Mouse (Mus musculus) ES-E14 (cell line): ENCODE data around the gene Fam20b.

Experiments used
- CHD2 ChIP-seq: IDR thresholded peaks from 2 replicates; pipeline ENCODE4 v1.6.1; 2014; ENCODE audit warnings: mild to moderate bottlenecking, low read depth, low read length, inconsistent platforms
- HCFC1 ChIP-seq: IDR thresholded peaks from 2 replicates; pipeline ENCODE4 v1.6.1; 2012; ENCODE audit warnings: low read length, inconsistent platforms, borderline replicate concordance; ENCODE audit not compliant: insufficient read depth
- MAFK ChIP-seq: IDR thresholded peaks from 2 replicates; pipeline ENCODE4 v1.6.1; 2014; ENCODE audit warnings: mild to moderate bottlenecking, low read depth, low read length, inconsistent platforms; ENCODE audit not compliant: insufficient read depth
- ZC3H11A ChIP-seq: IDR thresholded peaks from 2 replicates; pipeline ENCODE4 v1.6.1; 2012; ENCODE audit warnings: low read depth, mild to moderate bottlenecking, inconsistent platforms, low read length, borderline replicate concordance
- ZNF384 ChIP-seq: IDR thresholded peaks from 2 replicates; pipeline ENCODE4 v1.6.1; 2012; ENCODE audit warnings: low read depth, low read length, inconsistent platforms

DNA sequence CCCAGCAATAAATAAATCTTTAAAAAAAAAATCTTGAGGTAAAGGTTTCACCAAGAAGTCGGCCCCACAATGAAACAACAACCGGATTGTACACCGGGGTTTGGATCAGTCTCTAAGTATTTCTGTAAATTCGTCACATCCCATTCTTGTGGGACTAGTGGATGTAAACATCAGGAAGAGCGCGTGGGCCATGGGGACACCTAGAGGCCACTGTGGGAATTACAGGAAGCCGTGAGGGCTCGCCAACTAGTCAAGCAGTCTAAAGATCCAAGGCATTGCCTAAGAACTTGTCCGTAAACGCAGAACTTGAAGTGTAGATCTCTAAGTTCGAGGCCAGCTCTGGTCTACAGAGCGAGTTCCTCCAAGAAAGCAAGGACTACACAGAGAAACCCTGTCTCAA lies 42.7 kb downstream of the Fam20b start:
- TF ChIP-seq CHD2 (no peak), ZC3H11A (peak; percentile 74), ZNF384 (no peak), HCFC1 (no peak; the same call in 1 of the 2 replicates), MAFK (no peak)
